Mouse (Mus musculus) bone marrow, adult 2 months (tissue): ENCODE results near the gene Zbtb2.

ENCODE experiments used
- CTCF ChIP-seq: fragments of 200-500 bp; IDR thresholded peaks from 2 replicates; pipeline ENCODE4 v1.5.1; 2011; ENCODE audit warnings: low read length, control low read depth; ENCODE audit not compliant: control insufficient read depth, insufficient read depth
- POLR2A ChIP-seq: fragments of 200-500 bp; IDR thresholded peaks from 2 replicates; pipeline ENCODE4 v1.6.1; 2011; ENCODE audit warnings: low read depth, mild to moderate bottlenecking, control low read depth, low read length, borderline replicate concordance; ENCODE audit not compliant: control insufficient read depth

DNA sequence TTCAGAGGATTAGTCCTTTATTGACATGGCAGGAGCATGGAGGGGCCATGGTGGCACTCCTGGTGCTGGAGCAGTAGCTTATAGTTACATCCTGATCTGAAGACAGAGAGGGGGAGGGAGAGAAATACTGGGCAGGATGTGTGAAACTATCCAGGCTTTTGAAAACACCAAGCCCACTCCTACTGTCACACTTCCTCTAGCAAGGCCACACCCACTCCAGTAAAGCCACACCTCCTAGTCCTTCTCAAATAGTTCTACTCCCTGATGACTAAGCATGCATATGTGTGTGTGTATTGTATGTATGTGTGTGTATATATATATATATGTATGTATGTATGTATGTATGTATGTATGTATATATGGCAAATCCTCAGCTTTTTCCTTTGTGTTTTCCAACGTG lies 60.2 kb downstream of the Zbtb2 start:
- TF ChIP-seq POLR2A, result no peak
- no peak for TF ChIP-seq CTCF
